9 mouse cellular contexts compared by ENCODE assay signal in genomic region chr10:37337172-37337620, GRCm38 (mm10).
DNase-seq lines count a peak whose midpoint lies in the region; ATAC-seq and TF ChIP-seq lines count a peak whose summit lies in the region.
"Had no signal": no experiment of that assay in that cellular context is flagged by ENCODE, and none has a peak within 500 bp of the region (broad histone marks: within the 10 kb centered on the region; RNA-seq: fewer than 3 reads in every experiment).

No protein-coding gene starts in this region.

- no peak overlapping the region for H3K4me2 ChIP-seq in liver, embryonic 12.5 days
- no peak overlapping the region for H3K4me2 ChIP-seq in forebrain, embryonic 11.5 days (ENCODE audit: low read depth, low read length, severe bottlenecking)
- H3K4me2 ChIP-seq: neural tube, embryonic 13.5 days had no signal

- H3K27me3 ChIP-seq in liver, adult 2 months (ENCODE audit: control insufficient read depth, insufficient read depth, low read length), result peaks cover 2% of the 10 kb centered on the region; the same call in 1 of the 2 replicates
- no peaks in the 10 kb centered on the region for H3K27me3 ChIP-seq in liver, embryonic 12.5 days (replicated peaks)
- H3K27me3 ChIP-seq in forebrain, embryonic 11.5 days (ENCODE audit: control insufficient read depth, insufficient read depth, low read length), result no peaks in the 10 kb centered on the region
- H3K27me3 ChIP-seq: neural tube, embryonic 13.5 days had no signal

- 42% methylated on average over 3 of the region's 3 CpGs for WGBS in liver, adult 2 months
- WGBS in liver, embryonic 12.5 days (ENCODE audit: insufficient replicate concordance), result 5% methylated on average over 3 of the region's 3 CpGs
- 3% methylated on average over 3 of the region's 3 CpGs for WGBS in macrophage (ENCODE audit: missing documents)
- WGBS in forebrain, embryonic 11.5 days, result 69% methylated on average over 3 of the region's 3 CpGs

- ATAC-seq in liver, embryonic 12.5 days, result no peak
- peak; percentile 80 for ATAC-seq in activated CD4-positive, CD25-positive, alpha-beta regulatory T cell, adult 4 months
- no peak for ATAC-seq in forebrain, embryonic 11.5 days (replicated peaks; ENCODE audit: low FRiP score)

- no peak overlapping the region for H3K4me3 ChIP-seq in liver, adult 2 months (ENCODE audit: insufficient read depth, low read depth, low read length)
- H3K4me3 ChIP-seq in liver, embryonic 12.5 days, result no peak overlapping the region
- no peak overlapping the region for H3K4me3 ChIP-seq in macrophage (ENCODE audit: inconsistent target)
- H3K4me3 ChIP-seq in forebrain, embryonic 11.5 days (ENCODE audit: low read depth, low read length), result no peak overlapping the region
- H3K4me3 ChIP-seq: neural tube, embryonic 13.5 days had no signal

- H3K79me2 ChIP-seq in liver, adult 2 months (ENCODE audit: control insufficient read depth, insufficient read depth, low read length), result no peaks in the 10 kb centered on the region
- no peaks in the 10 kb centered on the region for H3K79me2 ChIP-seq in macrophage (ENCODE audit: inconsistent target)

- no peak for TF ChIP-seq CTCF in liver, adult 2 months (IDR thresholded peaks at IDR 0.05; ENCODE audit: low read depth, low read length)

- H3K27ac ChIP-seq in liver, adult 2 months (replicated peaks; ENCODE audit: insufficient read depth, low read depth, low read length), result peak overlapping the region; percentile 49
- H3K27ac ChIP-seq in liver, embryonic 12.5 days, result no peak overlapping the region
- H3K27ac ChIP-seq in macrophage, result peak overlapping the region; percentile 93
- no peak overlapping the region for H3K27ac ChIP-seq in forebrain, embryonic 11.5 days (ENCODE audit: low read depth, low read length)
- H3K27ac ChIP-seq: neural tube, embryonic 13.5 days had no signal

- no peak overlapping the region for H3K9ac ChIP-seq in liver, adult 2 months (ENCODE audit: low read depth, low read length)
- no peak overlapping the region for H3K9ac ChIP-seq in liver, embryonic 12.5 days
- H3K9ac ChIP-seq in forebrain, embryonic 11.5 days (ENCODE audit: low read length), result no peak overlapping the region
- H3K9ac ChIP-seq: neural tube, embryonic 13.5 days had no signal

- H3K36me3 ChIP-seq in liver, adult 2 months (ENCODE audit: control insufficient read depth, insufficient read depth, low read length), result no peaks in the 10 kb centered on the region
- H3K36me3 ChIP-seq in liver, embryonic 12.5 days, result no peaks in the 10 kb centered on the region
- H3K36me3 ChIP-seq in macrophage (ENCODE audit: inconsistent target), result no peaks in the 10 kb centered on the region
- H3K36me3 ChIP-seq in forebrain, embryonic 11.5 days (ENCODE audit: control insufficient read depth, insufficient read depth, low read length), result no peaks in the 10 kb centered on the region
- H3K36me3 ChIP-seq: neural tube, embryonic 13.5 days had no signal

- 0 out of 2 replicates have a peak, but pooled peaks cover 4% of the 10 kb centered on the region for H3K4me1 ChIP-seq in liver, adult 2 months (ENCODE audit: control insufficient read depth, insufficient read depth, low read length)
- peaks cover 2% of the 10 kb centered on the region; the same call in 1 of the 2 replicates for H3K4me1 ChIP-seq in liver, embryonic 12.5 days
- no peaks in the 10 kb centered on the region; the same call in 1 of the 2 replicates for H3K4me1 ChIP-seq in forebrain, embryonic 11.5 days (replicated peaks; ENCODE audit: control insufficient read depth, insufficient read depth, low read length)
- H3K4me1 ChIP-seq: neural tube, embryonic 13.5 days had no signal

- no peaks in the 10 kb centered on the region for H3K9me3 ChIP-seq in liver, embryonic 12.5 days (replicated peaks)
- H3K9me3 ChIP-seq in forebrain, embryonic 11.5 days (ENCODE audit: control insufficient read depth, low read length), result no peaks in the 10 kb centered on the region
- H3K9me3 ChIP-seq: neural tube, embryonic 13.5 days had no signal

- DNase-seq in liver, adult 2 months (ENCODE audit: extremely low read depth, low read depth, low spot score), result peak; percentile 46
- peak; percentile 36 to 53 for DNase-seq in heart, postnatal 10 days
- no peak for DNase-seq in forebrain, embryonic 11.5 days (ENCODE audit: low spot score)
- no peak for DNase-seq in cerebellum, postnatal 36 days
- DNase-seq in testis, postnatal 10 days (ENCODE audit: low spot score), result no peak

- intact Hi-C loops in heart, postnatal 10 days (cut with DNase I), result loop anchor here (1.0 to 5.0 kb wide), 2 partner anchors 197 to 260 kb away; no protein-coding TSS in a partner anchor

- TF ChIP-seq POLR2A in liver, adult 2 months (IDR thresholded peaks at IDR 0.05; ENCODE audit: extremely low read depth, insufficient read depth, low read length), result no peak

Comparison
In these comparisons a context has a peak if more than half of its experiments do, and no peak if none do; other contexts are left out.
1. H3K27ac ChIP-seq: peak in liver, adult 2 months (single experiment) and macrophage (single experiment); none in liver, embryonic 12.5 days (single experiment) and forebrain, embryonic 11.5 days (single experiment).
2. DNase-seq: peak in liver, adult 2 months (single experiment) and heart, postnatal 10 days (2 of 2); none in forebrain, embryonic 11.5 days (single experiment), cerebellum, postnatal 36 days (0 of 2) and testis, postnatal 10 days (single experiment).